Mouse (Mus musculus) ES-Bruce4 (cell line): ENCODE measurements around the gene Oprd1.
A peak's percentile ranks its signal among the peaks of the same experiment; 100 is the strongest.

Source experiments
- CTCF ChIP-seq: IDR thresholded peaks from one replicate; pipeline ENCODE4 v1.8.1; 2011; ENCODE audit warnings: low read depth, low read length
- EP300 ChIP-seq: IDR thresholded peaks from 2 replicates; pipeline ENCODE4 v1.6.1; 2011; ENCODE audit warnings: low read depth, low read length; ENCODE audit not compliant: insufficient read depth
- POLR2A ChIP-seq: IDR thresholded peaks from one replicate; pipeline ENCODE4 v1.8.1; 2011; ENCODE audit warnings: low read length; ENCODE audit not compliant: insufficient read depth

DNA sequence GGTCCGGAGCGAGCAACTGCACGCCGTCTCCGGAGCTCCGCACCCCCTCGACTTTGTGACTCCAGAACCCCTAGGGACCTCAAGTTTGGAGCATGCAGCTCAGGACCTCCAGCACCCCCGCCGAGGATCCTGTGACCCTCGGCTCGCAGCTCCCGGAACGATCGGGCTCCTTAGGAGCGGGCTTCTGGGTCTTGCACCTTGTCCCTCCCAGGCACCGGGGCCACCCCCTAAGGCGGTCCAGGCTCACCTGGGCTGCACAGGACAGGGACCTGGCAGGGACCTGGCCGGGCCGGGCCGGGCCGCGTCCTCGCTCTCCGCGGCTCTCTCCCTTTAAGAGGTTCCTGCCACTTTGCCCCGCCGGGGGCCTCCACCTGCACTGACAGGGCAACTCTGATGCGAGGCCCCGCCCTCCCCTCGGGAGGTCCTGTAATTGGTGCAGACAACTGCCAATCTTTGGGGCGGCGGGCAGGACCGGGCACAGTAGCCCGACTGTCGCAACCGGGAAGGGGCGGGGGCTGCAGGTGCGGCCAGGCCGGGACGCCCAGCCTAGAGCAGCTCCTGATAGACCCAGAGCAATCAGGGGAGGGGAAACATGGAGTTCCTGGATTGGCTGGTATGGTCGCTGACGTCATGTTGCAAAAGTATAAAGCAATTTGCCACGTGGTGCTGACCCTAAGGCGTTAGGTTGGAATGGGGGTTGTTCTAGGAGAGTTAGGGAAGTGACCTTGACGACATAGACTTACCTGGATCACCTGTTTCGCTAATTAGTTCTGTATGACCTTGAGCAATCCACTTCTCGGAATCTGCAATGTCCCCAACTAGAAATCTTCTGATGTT, 69.1 kb downstream of the Oprd1 start, which contains the start of gene Epb41:
- TF ChIP-seq CTCF (no peak), POLR2A (peak; percentile 37), EP300 (no peak)
